Mouse (Mus musculus): ENCODE data around the gene Pitpnb.

Gene Pitpnb

DNA sequence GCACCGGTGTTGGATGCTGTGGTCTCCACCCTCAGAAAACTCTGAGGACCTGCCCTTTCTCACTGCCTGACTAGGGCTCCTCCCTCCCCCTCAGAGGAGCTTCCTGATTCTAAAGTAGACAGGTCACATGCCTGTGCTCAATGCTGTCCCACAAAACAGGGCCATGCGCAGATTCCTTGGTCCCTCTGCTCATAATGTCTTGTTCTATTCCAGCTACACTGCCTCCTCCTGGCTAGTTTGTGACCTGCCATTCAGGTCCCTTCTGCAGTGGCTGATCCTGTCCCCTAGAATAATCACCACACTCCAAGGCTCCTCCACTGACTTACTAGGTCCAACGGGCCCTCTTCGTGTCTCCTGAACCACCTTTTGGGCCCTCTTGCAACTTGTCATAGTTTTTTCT, 65.6 kb downstream of the Pitpnb start:
- DNase-seq (ENCODE audit: low spot score in 2 of 2) = no peak

DNA sequence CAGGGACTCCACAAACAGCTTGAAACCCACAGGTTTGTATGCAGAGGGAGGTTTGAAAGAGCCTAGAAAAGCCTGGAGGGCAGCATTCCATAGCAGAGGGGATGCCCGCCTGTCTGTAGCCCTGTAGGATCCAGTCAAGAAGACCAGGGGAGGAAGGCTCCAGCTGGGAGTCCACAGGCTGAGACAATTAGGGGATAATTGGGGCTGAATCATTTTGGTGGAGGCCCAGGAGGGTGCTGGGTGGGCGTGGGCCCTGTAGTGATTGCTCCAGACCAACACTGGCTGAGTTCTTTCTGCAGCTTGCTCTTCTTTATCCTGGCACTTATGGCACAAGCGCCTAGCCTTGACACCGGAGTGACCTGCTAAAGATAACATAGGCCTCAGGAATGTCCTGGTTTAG, 67.9 kb downstream of the Pitpnb start:
- DNase-seq (ENCODE audit: low spot score in 2 of 2) = no peak

DNA sequence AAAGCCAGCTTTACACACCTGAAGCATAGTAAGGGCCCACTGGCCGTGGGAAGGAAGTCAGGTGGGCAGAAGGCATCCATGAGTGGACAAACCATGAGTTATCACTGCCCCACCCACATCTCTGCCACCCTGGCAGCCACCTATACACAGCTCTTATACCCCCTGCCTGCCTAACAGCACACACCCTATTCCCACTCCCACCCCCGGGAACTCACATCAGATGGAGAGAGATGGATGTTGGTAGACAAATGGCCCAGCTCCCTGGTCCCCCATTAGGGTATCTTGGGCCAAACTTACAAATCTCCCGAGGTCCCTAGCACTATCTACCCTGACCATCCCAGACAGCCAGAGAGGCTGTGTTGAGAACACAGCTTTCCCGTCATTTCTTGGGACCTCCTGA, 68.7 kb downstream of the Pitpnb start:
- no peak for DNase-seq (ENCODE audit: low spot score in 2 of 2)

DNA sequence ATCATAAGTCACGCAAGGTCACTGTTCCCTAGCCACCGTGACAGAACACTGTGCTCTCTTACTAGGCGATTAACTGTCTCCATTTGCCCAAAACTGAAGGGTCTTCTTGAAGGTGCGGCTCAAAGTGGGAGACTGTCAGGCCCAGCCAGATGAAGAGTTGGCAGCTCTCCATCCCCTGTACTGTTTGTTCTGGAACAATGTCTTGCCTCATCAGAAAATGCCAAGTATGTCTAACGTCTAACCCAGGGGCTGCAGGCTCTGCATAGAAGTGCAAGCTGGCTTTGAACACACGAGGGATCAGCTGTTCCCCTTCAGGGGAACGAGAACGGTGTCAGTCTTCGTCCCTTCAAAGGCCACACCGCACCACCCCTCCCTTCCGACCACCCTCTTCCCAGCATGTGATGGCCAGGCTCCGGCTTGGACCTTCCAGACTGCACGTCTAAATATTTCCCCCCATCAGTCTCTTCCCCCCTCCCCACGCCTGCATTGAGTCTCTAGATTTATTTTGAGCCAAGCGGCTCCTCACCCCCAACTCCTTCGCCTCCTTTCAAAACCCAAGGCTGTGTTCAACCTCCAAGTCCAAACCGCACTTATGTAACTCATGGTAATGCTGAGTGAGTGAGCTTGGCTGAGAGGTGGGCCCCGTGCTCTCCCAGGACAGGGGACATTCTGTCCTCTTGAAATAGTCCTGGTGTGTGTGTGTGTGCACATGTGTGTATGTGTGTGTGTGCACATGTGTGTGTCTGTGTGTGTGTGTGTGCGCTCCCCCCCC, 71.5 kb downstream of the Pitpnb start:
- no peak for DNase-seq (ENCODE audit: low spot score in 2 of 2)

DNA sequence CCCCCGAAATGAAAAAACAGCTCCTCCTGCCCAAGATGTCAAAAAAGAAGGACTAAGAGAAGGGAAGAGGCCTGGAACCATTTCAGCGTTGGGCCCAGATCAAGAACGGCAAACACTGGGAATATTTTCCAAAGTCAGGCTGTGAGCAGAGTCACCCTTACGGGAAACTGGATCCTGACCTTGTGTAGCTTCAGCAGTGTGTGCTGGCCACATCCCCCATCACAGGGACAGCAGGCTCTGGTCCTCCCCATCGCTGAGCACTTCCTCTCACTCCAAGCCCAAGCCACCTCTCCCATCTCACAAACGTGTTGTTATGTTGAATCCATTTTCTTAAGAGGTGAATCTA, 72.1 kb downstream of the Pitpnb start:
- DNase-seq (ENCODE audit: low spot score in 2 of 2) = no peak

DNA sequence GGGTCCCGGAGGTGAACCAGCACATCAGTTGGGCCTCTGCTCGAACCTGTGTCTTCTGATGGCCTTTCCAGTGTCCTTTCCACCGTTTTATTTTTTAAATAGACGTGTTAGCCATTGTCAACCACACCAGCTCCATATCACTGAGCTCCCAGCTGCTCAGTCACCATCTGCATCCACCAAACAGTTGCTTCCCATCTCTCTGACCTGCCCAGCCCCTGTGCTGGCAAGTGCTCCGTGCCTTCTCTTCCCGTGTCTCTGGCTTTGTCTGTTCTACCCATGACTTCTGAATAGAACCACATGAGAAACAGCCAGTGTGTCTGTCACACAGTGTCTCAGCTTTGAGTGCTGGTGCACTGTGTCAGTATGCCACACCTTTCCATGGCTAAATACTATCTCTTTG, 74.2 kb downstream of the Pitpnb start:
- DNase-seq (ENCODE audit: low spot score in 2 of 2) = no peak

DNA sequence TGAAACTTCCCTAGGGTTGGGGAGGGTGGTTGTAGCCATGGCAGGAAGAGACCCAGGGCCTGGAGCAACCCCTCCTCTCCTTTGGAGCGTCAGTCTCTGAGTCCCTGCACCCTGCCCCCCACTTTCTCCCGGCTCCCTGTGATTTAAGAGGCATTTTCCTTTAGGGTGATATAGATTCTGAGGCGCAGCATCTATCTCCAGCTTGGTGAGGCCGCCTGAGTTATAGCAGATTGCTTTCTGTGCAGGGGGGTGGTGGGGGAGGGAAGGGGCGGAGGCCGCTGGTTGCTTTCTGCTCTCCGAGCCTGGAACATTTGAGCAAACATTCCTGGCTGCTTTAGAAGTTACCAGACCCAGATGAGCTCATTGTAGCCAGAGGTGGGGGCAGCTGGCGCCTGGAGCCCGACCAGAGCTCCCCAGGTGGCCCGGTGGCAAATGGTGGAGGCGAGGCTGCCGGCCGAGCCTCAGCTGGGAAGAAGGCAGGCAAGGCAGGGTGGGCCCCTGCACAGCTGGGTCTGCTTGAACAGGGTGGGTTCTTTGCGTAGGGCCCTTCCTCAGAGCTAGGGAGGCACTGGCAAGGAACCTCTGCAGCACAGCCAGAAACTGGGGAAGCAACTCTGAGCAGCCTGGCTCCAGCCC, 78.0 kb downstream of the Pitpnb start:
- DNase-seq (ENCODE audit: low spot score in 2 of 2) = no peak

DNA sequence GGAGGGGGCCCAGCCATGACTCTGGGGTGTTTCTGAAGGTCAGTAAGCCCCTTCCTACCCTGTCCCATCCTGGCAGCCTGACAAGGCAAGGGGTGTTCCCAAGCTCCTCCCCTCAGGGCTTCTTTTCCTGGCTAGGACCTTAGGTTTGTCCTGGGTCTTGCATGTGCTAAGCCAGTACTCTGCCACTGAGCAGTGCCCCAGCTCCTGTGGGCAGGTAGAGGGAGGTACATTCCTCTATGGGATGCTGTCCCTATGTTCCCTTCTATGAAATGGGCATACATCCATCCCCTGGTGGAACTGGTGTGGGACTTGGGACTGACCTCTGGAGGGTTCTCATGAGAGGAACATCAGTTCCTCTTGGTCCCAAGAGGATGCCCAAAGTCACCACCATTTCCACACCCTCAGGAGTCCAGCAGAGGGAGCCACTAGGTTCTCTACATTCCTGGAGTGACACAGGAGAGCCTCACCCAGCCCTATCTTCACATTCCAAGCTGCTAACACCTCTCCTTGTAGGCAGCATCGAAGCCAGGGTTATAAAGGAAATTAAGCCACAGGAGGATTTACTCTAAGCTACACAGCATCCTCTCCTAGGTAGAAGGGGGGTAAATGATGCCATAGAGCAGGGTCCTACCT, 79.0 kb downstream of the Pitpnb start:
- peak in 1 of 2 experiments; percentile 30 for DNase-seq (ENCODE audit: low spot score in 2 of 2)

DNA sequence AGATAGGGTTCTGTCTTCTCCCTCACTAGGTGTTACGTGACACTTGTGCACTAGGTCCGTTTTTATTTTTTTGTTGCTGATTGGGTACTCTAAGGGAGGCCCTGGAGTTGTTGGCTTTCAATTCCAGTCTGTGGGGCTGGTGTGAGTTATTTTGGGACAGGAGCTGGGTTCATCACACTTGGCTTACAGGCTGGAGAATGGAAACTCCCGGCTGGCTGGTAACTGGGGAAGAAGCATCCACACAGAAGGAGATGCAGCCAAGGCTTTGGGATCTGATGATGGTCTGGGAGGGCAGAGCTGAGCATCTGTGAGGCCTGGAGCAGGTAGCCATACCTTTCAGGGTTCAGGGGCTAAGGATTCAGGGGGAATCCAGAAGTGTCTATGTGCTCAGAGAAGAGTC, 80.1 kb downstream of the Pitpnb start:
- DNase-seq (ENCODE audit: low spot score in 2 of 2) = no peak

DNA sequence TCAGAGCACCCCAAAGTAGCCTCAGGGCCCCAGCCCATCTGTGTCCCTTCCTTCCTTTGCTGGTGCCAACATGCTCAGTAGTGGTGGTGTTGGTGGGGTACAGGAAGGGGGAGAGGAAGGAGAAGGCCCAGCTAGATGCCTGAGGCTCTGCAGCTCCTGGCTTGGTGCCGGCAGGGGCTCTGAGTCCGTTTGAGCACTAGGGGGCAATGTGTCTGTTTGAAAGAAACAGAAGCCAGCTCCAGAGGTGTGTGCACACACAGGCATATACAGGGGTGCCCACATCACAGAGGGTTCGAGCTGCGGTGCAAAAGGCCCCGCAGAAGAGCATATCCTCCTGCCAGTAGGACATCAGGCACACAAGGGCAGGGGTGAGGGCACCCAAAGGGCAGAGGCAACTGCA, 83.6 kb downstream of the Pitpnb start:
- DNase-seq (ENCODE audit: low spot score in 2 of 2) = peak in 1 of 2 experiments; percentile 83

DNA sequence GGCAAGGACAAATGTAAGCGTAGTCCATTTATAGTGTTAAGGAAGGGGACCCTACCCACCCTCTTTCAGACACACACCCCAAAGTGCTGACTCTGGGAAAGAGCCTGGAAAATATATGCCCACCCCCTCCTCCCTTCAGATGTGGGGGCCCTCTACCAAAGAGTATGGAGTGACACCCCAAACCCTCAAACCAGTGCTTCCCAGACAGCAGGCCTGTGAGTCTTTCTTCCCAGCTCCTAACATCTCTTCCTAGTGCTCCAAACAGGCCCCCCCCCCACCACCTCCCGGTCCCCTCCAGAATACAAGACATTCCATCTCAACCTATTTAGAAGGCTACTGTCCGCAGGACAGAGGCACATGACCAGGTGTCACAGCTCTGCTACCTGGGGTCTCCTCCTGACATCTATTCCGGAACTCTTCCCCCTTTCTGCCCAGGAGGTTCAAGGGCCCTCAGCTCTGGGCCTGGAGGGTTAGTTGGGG, 84.2 kb downstream of the Pitpnb start:
- DNase-seq (ENCODE audit: low spot score in 2 of 2) = no peak

DNA sequence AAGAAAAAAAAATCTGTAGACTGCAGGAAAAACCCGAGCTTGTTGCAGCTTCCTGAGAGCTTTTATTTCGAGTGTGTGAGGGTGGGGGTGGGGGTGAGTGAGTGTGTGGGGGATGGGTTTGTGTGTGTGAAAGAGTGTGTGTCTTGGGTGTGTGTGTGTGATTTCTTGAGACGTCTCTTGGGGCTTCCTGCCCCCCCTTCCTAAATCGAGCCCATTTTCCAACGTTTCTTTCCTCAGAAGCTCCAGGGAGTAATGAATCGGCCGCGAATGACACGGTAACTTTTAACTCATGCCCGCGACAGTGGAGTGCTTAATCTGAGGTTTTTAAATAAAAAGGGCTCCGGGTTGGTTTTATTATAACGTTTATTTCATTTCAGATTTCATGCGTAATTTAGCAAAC, 85.0 kb downstream of the Pitpnb start:
- DNase-seq (ENCODE audit: low spot score in 2 of 2) = no peak

DNA sequence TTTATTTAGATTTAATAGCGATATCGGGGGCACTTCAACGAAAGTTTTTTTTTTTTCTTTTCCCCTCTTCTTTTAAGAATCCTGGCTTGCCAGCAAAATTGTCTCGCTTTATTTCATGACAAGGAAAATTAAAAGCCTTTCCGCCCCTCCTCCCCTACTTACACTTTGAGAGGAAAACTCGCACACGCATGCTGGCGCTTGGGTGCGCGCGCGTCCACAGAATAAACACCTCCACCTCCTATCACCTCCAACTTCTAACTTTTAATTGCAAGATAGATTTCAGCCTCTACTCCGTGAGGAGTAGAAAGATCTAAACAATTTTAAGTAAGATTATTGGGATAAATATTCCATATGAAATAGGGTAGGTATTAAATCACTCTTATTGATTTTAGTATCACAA, 85.5 kb downstream of the Pitpnb start:
- DNase-seq (ENCODE audit: low spot score in 2 of 2) = no peak

DNA sequence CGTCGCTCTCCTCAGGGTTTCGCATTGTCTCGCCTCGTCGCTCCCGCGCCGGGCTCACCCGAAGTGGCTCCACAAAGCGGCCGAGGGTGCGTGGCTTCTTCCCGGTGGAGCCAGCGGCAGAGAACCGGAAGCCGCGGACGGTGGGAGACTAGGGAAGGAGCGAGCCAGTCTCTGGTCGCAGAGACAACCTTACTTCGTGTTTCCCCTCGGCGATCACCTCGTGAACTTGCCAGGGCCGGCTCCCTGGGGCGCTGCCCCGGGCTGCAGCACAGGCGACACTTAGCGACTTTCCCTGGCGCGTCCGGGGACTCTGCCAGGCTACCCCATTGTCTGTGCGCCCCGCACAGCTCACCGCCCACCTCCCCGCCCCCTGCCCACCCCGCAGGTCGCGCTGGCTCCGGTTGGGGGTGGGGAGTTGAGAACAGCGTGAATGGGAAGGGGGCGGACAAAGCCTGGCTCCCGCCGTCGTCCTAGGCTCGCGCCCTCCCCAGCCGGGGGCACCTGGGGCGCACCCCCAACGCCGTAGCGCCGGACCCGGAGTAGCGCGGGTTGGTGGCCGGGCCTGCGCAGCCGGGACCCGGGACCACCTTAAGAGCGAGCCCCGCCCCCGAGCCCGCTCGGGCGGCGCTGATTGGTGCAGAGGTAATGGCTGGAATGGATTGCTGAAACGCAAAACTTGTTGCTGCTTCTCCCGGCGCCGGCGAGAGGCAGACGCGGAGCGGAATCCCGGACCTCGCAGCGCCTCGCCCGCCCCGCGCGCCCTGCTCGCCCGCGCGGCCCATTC, 86.2 kb downstream of the Pitpnb start, which contains the start of gene Mn1:
Mn1 (plus strand) TSS at position 772 of the 784 bp plus-strand sequence.
- DNase-seq (ENCODE audit: low spot score in 2 of 2) = peak; percentile 87 to 93

DNA sequence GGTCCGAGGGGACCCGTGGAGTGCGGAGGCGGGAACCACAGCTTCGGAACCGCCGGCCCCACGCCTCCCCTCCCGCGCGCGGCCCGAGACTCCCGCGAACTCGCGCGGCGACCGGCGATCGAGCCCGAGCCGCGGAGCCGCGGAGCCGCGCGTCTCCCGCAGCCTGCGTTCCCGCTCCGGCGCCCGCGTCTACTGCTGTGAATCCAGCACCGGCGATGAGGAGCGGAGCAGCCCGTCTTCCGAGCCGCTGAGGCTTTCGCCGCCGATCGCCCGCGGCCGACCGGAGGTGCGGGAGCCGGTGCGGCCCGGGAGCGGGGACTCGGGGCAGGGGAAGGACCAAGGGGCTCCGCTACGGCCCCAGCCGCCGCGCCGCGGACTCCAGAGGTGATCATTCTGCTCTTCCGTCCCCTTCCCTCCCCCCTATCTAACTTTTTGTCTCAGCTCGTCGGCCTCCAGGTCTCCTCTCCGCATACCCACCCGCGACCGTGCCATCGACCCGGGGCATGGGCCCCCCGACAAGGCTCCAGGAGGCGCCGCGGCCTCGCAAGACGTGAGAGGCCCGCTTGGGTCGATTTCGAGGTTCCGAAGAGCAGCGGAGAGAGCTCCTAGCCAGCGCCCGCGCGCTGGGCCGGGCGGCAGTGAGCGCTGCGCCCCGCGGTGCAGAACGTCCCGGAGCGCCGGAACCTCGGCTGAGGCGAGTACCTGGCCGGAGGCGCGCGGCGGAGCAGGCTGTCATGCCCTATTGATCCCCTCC, 87.0 kb downstream of the Pitpnb start:
- peak in 1 of 2 experiments; percentile 27 for DNase-seq (ENCODE audit: low spot score in 2 of 2)

DNA sequence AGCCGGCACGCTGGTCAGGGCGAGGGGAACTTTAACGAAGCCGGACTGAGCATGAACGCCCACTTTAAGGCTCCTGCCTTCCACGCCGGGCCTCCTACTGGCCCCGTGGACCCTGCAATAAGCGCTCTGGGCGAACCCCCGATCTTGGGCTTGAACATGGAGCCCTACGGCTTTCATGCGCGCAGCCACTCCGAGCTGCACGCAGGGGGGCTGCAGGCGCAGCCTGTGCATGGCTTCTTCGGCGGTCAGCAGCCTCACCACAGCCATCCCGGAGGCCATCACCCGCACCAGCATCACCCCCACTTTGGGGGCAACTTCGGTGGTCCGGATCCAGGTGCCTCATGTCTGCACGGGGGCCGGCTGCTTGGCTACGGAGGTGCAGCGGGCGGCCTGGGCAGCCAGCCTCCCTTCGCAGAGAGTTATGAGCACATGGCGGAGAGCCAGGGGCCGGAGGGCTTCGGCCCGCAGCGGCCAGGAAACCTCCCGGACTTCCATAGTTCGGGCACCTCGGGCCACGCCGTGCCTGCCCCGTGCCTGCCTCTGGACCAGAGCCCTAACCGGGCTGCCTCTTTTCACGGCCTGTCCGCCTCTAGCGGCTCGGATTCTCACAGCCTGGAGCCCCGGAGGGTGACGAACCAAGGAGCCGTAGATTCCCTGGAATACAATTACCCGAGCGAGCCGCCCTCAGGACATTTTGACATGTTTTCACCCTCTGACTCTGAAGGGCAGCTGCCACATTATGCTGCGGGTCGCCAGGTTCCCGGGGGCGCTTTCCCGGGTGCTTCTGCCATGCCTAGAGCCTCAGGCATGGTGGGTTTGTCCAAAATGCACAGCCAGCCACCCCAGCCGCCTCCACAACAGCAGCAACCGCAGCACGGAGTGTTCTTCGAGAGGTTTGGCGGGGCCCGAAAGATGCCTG, 87.9 kb downstream of the Pitpnb start:
- DNase-seq (ENCODE audit: low spot score in 2 of 2) = peak in 1 of 2 experiments; percentile 51

DNA sequence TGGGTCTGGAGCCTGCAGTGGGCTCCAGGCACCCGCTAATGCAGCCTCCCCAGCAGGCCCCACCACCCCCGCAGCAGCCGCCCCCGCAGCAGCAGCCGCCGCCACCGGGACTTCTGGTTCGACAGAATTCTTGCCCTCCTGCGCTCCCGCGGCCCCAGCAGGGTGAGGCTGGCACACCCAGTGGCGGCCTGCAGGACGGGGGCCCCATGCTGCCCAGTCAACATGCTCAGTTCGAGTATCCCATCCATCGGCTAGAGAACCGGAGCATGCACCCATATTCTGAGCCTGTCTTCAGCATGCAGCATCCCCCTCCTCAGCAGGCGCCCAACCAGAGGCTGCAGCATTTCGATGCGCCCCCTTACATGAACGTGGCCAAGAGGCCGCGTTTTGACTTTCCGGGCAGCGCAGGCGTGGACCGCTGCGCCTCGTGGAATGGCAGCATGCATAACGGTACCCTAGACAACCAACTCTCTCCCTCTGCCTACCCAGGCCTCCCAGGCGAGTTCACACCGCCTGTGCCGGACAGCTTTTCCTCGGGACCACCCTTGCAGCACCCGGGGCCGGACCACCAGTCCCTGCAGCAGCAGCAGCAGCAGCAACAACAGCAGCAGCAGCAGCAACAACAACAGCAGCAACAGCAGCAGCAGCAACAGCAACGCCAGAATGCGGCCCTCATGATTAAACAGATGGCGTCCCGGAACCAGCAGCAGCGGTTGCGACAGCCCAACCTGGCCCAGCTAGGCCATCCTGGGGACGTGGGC, 88.7 kb downstream of the Pitpnb start:
- DNase-seq (ENCODE audit: low spot score in 2 of 2) = peak in 1 of 2 experiments; percentile 56

DNA sequence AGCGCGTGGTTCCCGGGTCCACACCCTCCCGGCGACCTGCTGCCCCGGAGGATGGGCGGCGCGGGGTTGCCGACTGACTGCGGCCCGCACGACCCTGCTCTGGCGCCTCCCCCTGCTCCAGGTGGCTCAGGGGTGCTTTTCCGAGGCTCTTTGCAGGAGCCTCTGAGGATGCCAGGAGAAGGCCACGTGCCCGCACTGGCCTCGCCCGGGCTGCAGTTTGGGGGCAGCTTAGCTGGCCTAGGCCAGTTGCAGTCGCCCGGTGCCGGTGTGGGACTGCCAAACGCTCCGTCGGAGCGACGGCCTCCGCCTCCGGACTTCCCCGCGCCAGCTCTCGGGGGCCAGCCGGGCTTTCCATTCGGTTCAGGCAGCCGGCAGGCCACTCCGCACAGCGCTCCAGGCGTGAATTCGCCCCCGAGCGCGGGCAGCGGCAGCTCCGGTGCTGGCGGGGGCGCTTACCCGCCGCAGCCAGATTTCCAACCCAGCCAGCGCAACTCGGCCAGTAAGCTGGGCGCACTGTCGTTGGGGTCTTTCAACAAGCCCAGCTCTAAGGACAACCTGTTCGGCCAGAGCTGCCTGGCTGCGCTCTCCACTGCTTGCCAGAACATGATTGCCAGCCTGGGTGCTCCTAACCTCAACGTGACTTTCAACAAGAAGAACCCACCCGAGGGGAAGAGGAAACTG, 89.6 kb downstream of the Pitpnb start:
- peak in 1 of 2 experiments; percentile 45 for DNase-seq (ENCODE audit: low spot score in 2 of 2)

DNA sequence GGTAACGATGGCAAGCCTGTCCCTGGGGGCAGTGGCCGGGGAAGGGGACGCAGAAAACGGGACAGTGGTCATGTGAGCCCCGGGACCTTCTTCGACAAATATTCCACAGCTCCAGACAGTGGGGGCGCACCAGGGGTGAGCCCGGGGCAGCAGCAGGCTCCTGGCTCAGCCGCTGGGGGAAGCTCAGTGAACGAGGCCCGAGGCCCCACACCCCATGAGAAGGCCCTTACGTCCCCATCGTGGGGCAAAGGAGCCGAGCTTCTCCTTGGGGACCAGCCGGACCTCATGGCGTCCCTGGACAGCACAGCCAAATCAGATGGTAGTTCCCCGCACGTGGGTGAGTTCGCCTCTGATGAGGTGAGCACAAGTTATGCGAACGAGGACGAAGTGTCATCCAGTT, 90.3 kb downstream of the Pitpnb start:
- DNase-seq (ENCODE audit: low spot score in 2 of 2) = peak in 1 of 2 experiments; percentile 32
